Mouse (Mus musculus) spleen, adult 2 months (tissue): ENCODE results near the gene Elmsan1. TPM values are rescaled to one million over a fixed set of nuclear protein-coding genes. Genes with fewer than 3 reads are reported as not detected.

Experiments used
- DNase-seq, 2 experiments: peaks; one replicate each; pipeline versions ENCODE4 v3.0.0 to v3.0.0-alpha.2; 2012 to 2021; ENCODE audit warnings: low spot score in 2 of 2, low read depth in 1 of 2
- H3K27ac ChIP-seq: fragments of 200-500 bp; 2 replicates; pipeline ENCODE4 v1.5.1; 2012; ENCODE audit warnings: low read length, inconsistent platforms; ENCODE audit not compliant: insufficient read depth
- H3K27me3 ChIP-seq: fragments of 200-500 bp; 2 replicates; pipeline ENCODE4 v1.6.1; 2012; ENCODE audit warnings: mild to moderate bottlenecking, moderate library complexity, low read length, inconsistent platforms; ENCODE audit not compliant: control insufficient read depth, insufficient read depth
- H3K36me3 ChIP-seq: fragments of 200-500 bp; 2 replicates; pipeline ENCODE4 v1.6.1; 2012; ENCODE audit warnings: mild to moderate bottlenecking, low read length, inconsistent platforms; ENCODE audit not compliant: control insufficient read depth, insufficient read depth
- H3K4me1 ChIP-seq: fragments of 200-500 bp; 2 replicates; pipeline ENCODE4 v1.6.1; 2011; ENCODE audit warnings: inconsistent platforms; ENCODE audit not compliant: control insufficient read depth, insufficient read depth, insufficient read length
- H3K4me3 ChIP-seq: fragments of 200-500 bp; 2 replicates; pipeline ENCODE4 v1.5.1; 2011; ENCODE audit warnings: mild to moderate bottlenecking, inconsistent platforms; ENCODE audit not compliant: insufficient read depth, insufficient read length; ENCODE audit errors: extremely low read depth
- CTCF ChIP-seq: fragments of 200-500 bp; IDR thresholded peaks from 2 replicates; pipeline ENCODE4 v1.5.1; 2011; ENCODE audit warnings: mild to moderate bottlenecking, inconsistent platforms; ENCODE audit not compliant: insufficient read depth, insufficient read length, insufficient replicate concordance; ENCODE audit errors: extremely low read depth
- POLR2A ChIP-seq: fragments of 200-500 bp; IDR thresholded peaks from 2 replicates; pipeline ENCODE4 v1.6.1; 2011; ENCODE audit warnings: low read depth, low read length, inconsistent platforms
- WGBS: fragments of 180-500 bp; shearing (Covaris S2); methylation state at CpG from one replicate; pipeline ENCODE4 v1.1.7; 2018; 5-methylcytosine and 5-hydroxymethylcytosine counted together
- polyA plus RNA-seq: library from polyadenylated mRNA; depleted of rRNA; stranded (reverse); fragments of >200 nt; gene quantifications from 2 replicates; pipeline ENCODE4 v1.2.3, GENCODE M21; 2012

The Elmsan1 gene
- polyA plus RNA-seq, 1 experiment: 30.6 TPM

DNA sequence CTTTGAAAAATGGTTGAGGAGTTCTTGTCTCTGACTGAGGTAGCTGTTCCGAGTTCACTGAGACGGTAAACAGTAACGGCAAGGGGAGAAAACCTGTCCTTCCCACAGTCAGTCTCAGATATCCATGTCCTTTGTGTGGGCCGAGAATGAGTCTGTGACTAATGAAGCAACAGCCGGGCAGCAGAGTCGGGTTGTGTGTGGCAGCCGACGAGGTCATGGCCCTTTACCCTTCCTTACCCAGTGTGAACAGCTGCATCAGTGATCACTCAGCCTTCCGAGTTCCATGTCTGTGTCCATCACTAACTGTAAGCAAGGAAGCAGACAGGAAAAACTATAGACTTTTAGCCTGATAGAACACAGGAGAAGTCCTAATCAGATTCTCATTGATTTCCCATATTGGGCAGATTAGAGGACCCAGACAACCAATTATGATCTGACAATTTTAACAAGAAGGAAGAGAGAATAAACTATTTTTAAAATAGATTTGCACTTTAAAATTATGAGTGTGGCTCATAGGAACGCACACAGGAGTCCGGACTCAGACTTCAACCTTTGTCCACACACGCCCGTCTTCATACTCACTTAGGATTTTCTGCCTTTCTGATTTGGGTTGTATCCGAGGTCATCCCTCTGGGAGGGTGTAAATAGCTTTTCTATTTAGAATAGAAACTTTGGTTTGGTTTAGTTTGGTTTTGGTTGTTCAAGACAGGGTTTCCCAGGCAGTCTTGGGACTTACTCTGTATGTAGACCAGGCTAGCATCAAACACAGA lies 76.2 kb downstream of the Elmsan1 start:
- H3K27me3 ChIP-seq: no peaks in the 10 kb centered on the region
- DNase-seq: no peak
- TF ChIP-seq CTCF (no peak), POLR2A (no peak)
- H3K4me3 ChIP-seq: no peak overlapping the region
- WGBS: 91% methylated on average over 14 of the region's 14 CpGs
- H3K27ac ChIP-seq: no peak overlapping the region
- H3K4me1 ChIP-seq: no peaks in the 10 kb centered on the region
- H3K36me3 ChIP-seq: no peaks in the 10 kb centered on the region

DNA sequence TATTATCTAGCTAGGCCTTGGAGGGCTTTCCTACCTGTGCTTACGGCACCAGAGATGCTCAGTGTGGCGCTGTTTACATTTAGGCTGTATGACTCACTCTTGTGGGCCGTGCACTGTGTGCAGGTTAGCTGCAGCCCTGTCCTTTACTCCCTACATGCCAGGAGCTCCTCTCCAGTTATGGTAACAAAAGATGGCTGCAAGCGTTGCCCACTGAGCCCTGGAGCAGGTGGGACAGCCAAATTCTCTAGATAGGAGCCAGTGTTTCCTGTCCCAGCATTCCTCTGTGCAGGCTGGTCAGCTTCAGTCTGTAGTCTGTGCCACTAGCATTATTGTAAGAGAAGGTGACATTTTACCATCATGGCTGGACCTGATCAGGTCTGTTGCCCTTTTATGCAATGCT lies 77.4 kb downstream of the Elmsan1 start:
- no peak for DNase-seq
- Histone ChIP-seq H3K4me1 (no peaks in the 10 kb centered on the region), H3K27me3 (no peaks in the 10 kb centered on the region), H3K27ac (no peak overlapping the region), H3K4me3 (no peak overlapping the region), H3K36me3 (no peaks in the 10 kb centered on the region)
- no peak for TF ChIP-seq POLR2A
- TF ChIP-seq CTCF: no peak
- WGBS: 91% methylated on average over 4 of the region's 4 CpGs

- 80% methylated on average over 4 of the region's 4 CpGs for WGBS
- TF ChIP-seq CTCF: no peak
- no peak for TF ChIP-seq POLR2A
- no peaks in the 10 kb centered on the region for H3K27me3 ChIP-seq
These were observed 78.5 kb downstream of the Elmsan1 start for GRCm38 (mm10) chr12:84140135-84140534.

DNA sequence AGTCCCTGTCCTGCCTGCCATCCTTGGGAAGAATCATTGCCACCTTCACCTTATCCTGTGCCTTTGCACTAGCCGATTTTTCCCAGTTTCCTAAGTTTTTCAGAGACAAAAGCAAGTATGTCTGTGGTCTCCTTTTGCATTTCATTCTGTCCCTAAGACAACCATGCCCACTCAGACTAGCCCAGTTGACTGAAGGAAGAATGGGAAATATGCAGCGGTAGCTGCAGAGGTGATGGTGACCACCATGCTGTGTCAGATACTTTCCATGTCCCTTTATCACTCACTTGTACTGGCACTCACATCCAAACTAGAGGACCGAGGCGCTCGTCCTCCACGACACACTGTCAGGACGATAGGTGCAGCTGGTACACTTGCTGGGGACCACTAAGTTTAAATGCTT lies 81.5 kb downstream of the Elmsan1 start:
- DNase-seq: no peak
- TF ChIP-seq POLR2A (no peak), CTCF (no peak)
- 96% methylated on average over 7 of the region's 7 CpGs for WGBS
- Histone ChIP-seq H3K4me3 (no peak overlapping the region), H3K27ac (no peak overlapping the region), H3K27me3 (no peaks in the 10 kb centered on the region), H3K36me3 (no peaks in the 10 kb centered on the region), H3K4me1 (no peaks in the 10 kb centered on the region)

More at GRCm38 (mm10) chr12:84140135-84140534, 78.5 kb downstream of the Elmsan1 start:
- Histone ChIP-seq H3K27ac (no peak overlapping the region), H3K36me3 (no peaks in the 10 kb centered on the region), H3K4me3 (no peak overlapping the region), H3K4me1 (no peaks in the 10 kb centered on the region)
- no peak for DNase-seq

GRCm38 (mm10) chr12:84132265-84132664 lies 86.4 kb downstream of the Elmsan1 start:
- Histone ChIP-seq H3K27me3 (no peaks in the 10 kb centered on the region), H3K36me3 (no peaks in the 10 kb centered on the region), H3K4me1 (no peaks in the 10 kb centered on the region; the same call in 1 of the 2 replicates), H3K4me3 (no peak overlapping the region), H3K27ac (no peak overlapping the region)
- DNase-seq: no peak
- 75% methylated on average over 3 of the region's 3 CpGs for WGBS
- TF ChIP-seq POLR2A (no peak), CTCF (no peak; the same call in 1 of the 2 replicates)

DNA sequence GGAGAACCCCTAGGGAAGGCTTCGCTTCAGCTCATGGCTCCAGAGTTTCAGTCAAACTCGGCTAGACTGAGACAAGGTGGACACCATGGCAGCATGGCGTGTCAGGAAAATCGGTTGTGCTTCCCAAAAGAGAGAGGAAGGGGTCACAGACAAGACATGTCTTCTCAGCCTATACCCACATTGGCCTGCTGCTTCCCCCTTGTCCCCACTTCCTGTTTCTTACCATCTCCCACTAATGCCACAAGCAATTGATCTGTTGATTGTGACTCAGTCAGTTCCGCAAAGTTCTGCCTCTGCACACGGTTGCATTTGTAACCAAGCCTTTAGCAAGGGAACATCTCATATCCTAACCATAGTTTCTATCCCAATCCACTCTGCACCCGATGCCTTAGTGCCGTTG lies 88.8 kb downstream of the Elmsan1 start:
- no peak for DNase-seq
- Histone ChIP-seq H3K4me1 (no peaks in the 10 kb centered on the region; the same call in 1 of the 2 replicates), H3K27me3 (no peaks in the 10 kb centered on the region), H3K27ac (no peak overlapping the region), H3K36me3 (no peaks in the 10 kb centered on the region), H3K4me3 (no peak overlapping the region)
- 80% methylated on average over 8 of the region's 8 CpGs for WGBS
- TF ChIP-seq POLR2A: no peak
- TF ChIP-seq CTCF: no peak

- no peak for DNase-seq
- TF ChIP-seq CTCF (no peak), POLR2A (no peak)
- H3K36me3 ChIP-seq: no peaks in the 10 kb centered on the region
- H3K27me3 ChIP-seq: no peaks in the 10 kb centered on the region
- H3K4me3 ChIP-seq: no peak overlapping the region
- 92% methylated on average over 6 of the region's 6 CpGs for WGBS
- no peak overlapping the region for H3K27ac ChIP-seq
- no peaks in the 10 kb centered on the region; the same call in 1 of the 2 replicates for H3K4me1 ChIP-seq
These were observed 90.1 kb downstream of the Elmsan1 start for GRCm38 (mm10) chr12:84128576-84128975.

- Histone ChIP-seq H3K27ac (no peak overlapping the region), H3K36me3 (no peaks in the 10 kb centered on the region), H3K4me1 (no peaks in the 10 kb centered on the region; the same call in 1 of the 2 replicates), H3K4me3 (no peak overlapping the region), H3K27me3 (no peaks in the 10 kb centered on the region)
- TF ChIP-seq POLR2A (no peak), CTCF (no peak)
- 86% methylated on average over 2 of the region's 2 CpGs for WGBS
- no peak for DNase-seq
These were observed 91.8 kb downstream of the Elmsan1 start for GRCm38 (mm10) chr12:84126899-84127298.
